Mouse (Mus musculus) lung, embryonic 16.5 days (tissue): ENCODE measurements around the gene Castor2. TPM values are rescaled to one million over a fixed set of nuclear protein-coding genes. Genes with fewer than 3 reads are reported as not detected.

Source experiments
- polyA plus RNA-seq: library from polyadenylated mRNA; unstranded; fragments of >200 nt; fragmentation: Nextera tagmentation; extraction: Ambion mirVana; gene quantifications from 2 replicates; pipeline ENCODE4 v1.2.1, GENCODE M21; 2015

Castor2 gene
- polyA plus RNA-seq, 1 experiment from 2014 or later, result 3.6 TPM

Other genes with a start within 250 kb of the Castor2 start
- 22.5 and 22.8 TPM in 2 replicates for gene Rcc1l, start 77.1 kb downstream of the Castor2 start, polyA plus RNA-seq
- gene Gtf2ird2, start 84.3 kb downstream of the Castor2 start, polyA plus RNA-seq, result 8.6 and 9.1 TPM in 2 replicates
- 9.0 and 10.4 TPM in 2 replicates for gene Ncf1, start 129.9 kb downstream of the Castor2 start, polyA plus RNA-seq
- 165 and 170 TPM in 2 replicates for gene Gtf2i, start 215.0 kb downstream of the Castor2 start, polyA plus RNA-seq